Mouse (Mus musculus) testis, adult 2 months (tissue): ENCODE measurements at regions not wholly inside any gene's neighbourhood (a gene's known extent, or its start where the extent isn't known, plus 50 kb on each side); places are given as distances from the start of the nearest gene placed in this dataset.

Source experiments
- CTCF ChIP-seq: fragments of 200-500 bp; IDR thresholded peaks from 2 replicates; pipeline ENCODE4 v1.5.1; 2012; ENCODE audit warnings: low read depth, mild to moderate bottlenecking, inconsistent platforms, low read length, moderate library complexity; ENCODE audit not compliant: control insufficient read depth, insufficient read depth, insufficient replicate concordance
- POLR2A ChIP-seq: fragments of 200-500 bp; IDR thresholded peaks from 2 replicates; pipeline ENCODE4 v1.6.1; 2012; ENCODE audit warnings: low read depth, mild to moderate bottlenecking, inconsistent platforms, low read length, moderate library complexity; ENCODE audit not compliant: control insufficient read depth

- TF ChIP-seq POLR2A (no peak), CTCF (no peak)
Observed at GRCm38 (mm10) chr9:61795910-61796309, 118.4 kb downstream of the Rplp1 start.
